Mouse (Mus musculus) myocyte (in vitro differentiated cells): ENCODE data around the gene Lmna. TPM values are rescaled to one million over a fixed set of nuclear protein-coding genes. Genes with fewer than 3 reads are reported as not detected.

ENCODE experiments used
- H3K27me3 ChIP-seq: one replicate; pipeline ENCODE4 v1.6.1; 2011; ENCODE audit not compliant: control insufficient read depth, insufficient read depth, insufficient read length
- H3K36me3 ChIP-seq: one replicate; pipeline ENCODE4 v1.6.1; 2011; ENCODE audit not compliant: control insufficient read depth, insufficient read depth
- H3K4me2 ChIP-seq: one replicate; pipeline ENCODE4 v1.6.1; 2011; ENCODE audit warnings: low read depth, control low read depth
- H3K4me3 ChIP-seq: one replicate; pipeline ENCODE4 v1.5.1; 2011; ENCODE audit warnings: mild to moderate bottlenecking, control low read depth, moderate library complexity
- H3K79me2 ChIP-seq: one replicate; pipeline ENCODE4 v1.6.1; 2011; ENCODE audit not compliant: control insufficient read depth, insufficient read depth
- H3ac ChIP-seq: one replicate; pipeline ENCODE4 v1.6.1; 2011; ENCODE audit not compliant: control insufficient read depth, insufficient read length
- CEBPB ChIP-seq: IDR thresholded peaks from 2 replicates; pipeline ENCODE4 v1.6.1; 2011; ENCODE audit warnings: mild to moderate bottlenecking, moderate library complexity; ENCODE audit not compliant: poor library complexity, insufficient read depth, severe bottlenecking
- MYOD1 ChIP-seq, 3 experiments: IDR thresholded peaks; one replicate each; pipeline ENCODE4 v1.6.1; 2011; ENCODE audit warnings: control low read depth in 2 of 3, low read depth in 2 of 3, mild to moderate bottlenecking in 2 of 3, moderate library complexity in 1 of 3; ENCODE audit not compliant: insufficient read length in 2 of 3, control insufficient read depth in 1 of 3
- MYOG ChIP-seq, 3 experiments: IDR thresholded peaks; one replicate each; pipeline ENCODE4 v1.6.1; 2011; ENCODE audit warnings: control low read depth in 2 of 3, low read depth in 2 of 3, mild to moderate bottlenecking in 2 of 3; ENCODE audit not compliant: insufficient read length in 2 of 3, control insufficient read depth in 1 of 3, insufficient read depth in 1 of 3
- POLR2A ChIP-seq: IDR thresholded peaks from one replicate; pipeline ENCODE4 v1.6.1; 2011; ENCODE audit warnings: low read depth, mild to moderate bottlenecking, control low read depth, moderate library complexity; ENCODE audit not compliant: insufficient read length
- POLR2AphosphoS2 ChIP-seq: IDR thresholded peaks from one replicate; pipeline ENCODE4 v1.6.1; 2011; ENCODE audit warnings: low read depth, control low read depth; ENCODE audit not compliant: insufficient read length
- TCF12 ChIP-seq: IDR thresholded peaks from one replicate; pipeline ENCODE4 v1.6.1; 2011; ENCODE audit warnings: mild to moderate bottlenecking, control low read depth; ENCODE audit not compliant: poor library complexity, insufficient read depth, severe bottlenecking
- polyA plus RNA-seq: library from polyadenylated mRNA; unstranded; fragments of >200 nt; fragmentation: generic; extraction: Trizol; gene quantifications from one replicate; pipeline ENCODE4 v1.2.1, GENCODE M21; 2012; ENCODE audit warnings: missing spikeins

Gene Lmna
- polyA plus RNA-seq, 1 experiment: 954 TPM

DNA sequence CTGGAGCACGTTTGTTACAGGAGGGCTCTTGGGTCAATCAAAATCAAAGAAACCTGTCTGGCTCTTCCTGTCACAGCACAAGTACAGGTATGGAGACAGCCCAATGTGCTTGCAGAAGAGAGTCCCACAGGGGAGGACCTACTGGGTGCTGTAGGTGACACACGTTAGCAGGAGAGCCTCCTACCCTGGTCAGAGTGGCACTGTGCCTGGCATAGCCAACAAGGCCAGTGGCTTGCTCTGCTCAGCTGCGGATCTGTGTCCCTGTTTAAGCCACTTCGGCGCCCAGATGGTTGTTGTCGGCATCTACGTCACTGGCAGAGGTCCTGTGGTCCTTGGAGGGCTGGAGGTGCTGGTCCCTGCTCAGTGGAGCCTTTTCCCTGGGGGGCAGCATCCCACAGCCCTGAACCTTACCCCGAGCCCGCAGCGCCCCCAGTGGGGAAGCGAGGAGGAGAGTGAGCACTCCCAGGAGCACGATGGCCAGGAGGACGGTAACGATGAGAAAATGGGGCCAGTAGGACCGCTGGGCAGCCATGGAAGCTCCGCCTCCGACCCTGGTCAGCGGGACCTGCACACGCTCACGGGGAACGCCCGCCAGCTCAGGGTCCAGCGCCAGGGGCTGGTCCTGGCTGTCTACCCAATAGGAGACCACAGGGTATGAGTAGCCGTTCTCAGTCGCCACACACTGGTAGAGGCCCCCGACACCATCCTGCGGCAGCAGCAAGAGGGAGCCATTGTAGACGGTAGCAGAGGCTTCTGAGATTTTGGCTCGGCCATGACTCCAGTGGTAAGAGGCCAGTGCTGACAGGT, 73.2 kb downstream of the Lmna start:
- TF ChIP-seq CEBPB (no peak), TCF12 (no peak), POLR2A (peak; percentile 38)
- Histone ChIP-seq H3K79me2 (no peaks in the 10 kb centered on the region), H3K27me3 (no peaks in the 10 kb centered on the region), H3K36me3 (no peaks in the 10 kb centered on the region), H3K4me3 (peak overlapping the region; percentile 5), H3K4me2 (peak overlapping the region; percentile 52), H3ac (no peak overlapping the region)

GRCm38 (mm10) chr3:88435515-88435914, 74.2 kb downstream of the Lmna start:
- no peak overlapping the region for H3K4me3 ChIP-seq
- no peaks in the 10 kb centered on the region for H3K36me3 ChIP-seq
- no peaks in the 10 kb centered on the region for H3K79me2 ChIP-seq
- TF ChIP-seq POLR2A (no peak), CEBPB (no peak), POLR2AphosphoS2 (no peak), TCF12 (no peak), MYOD1 (IDR thresholded peaks at IDR 0.05; ENCODE audit: control insufficient read depth in 1 of 3, insufficient read length in 2 of 3, low read depth in 2 of 3) (peak in 1 of 3 experiments; percentile 47), MYOG (IDR thresholded peaks at IDR 0.05; ENCODE audit: control insufficient read depth in 1 of 3, insufficient read depth in 1 of 3, insufficient read length in 2 of 3, low read depth in 2 of 3) (no peak)
- H3K4me2 ChIP-seq: no peak overlapping the region
- no peak overlapping the region for H3ac ChIP-seq
- no peaks in the 10 kb centered on the region for H3K27me3 ChIP-seq

Other genes starting within 250 kb of the Lmna start
- 0.06 TPM for gene Gm38392, start 222.7 kb downstream of the Lmna start, polyA plus RNA-seq
- 2.7 TPM for gene Tsacc, start 213.0 kb downstream of the Lmna start, polyA plus RNA-seq
- gene Cct3, start 212.8 kb downstream of the Lmna start, polyA plus RNA-seq: 409 TPM
- gene Glmp, start 184.9 kb downstream of the Lmna start, polyA plus RNA-seq: 171 TPM
- 2.3 TPM for gene Tmem79, start 173.8 kb downstream of the Lmna start, polyA plus RNA-seq
- gene Smg5, start 173.7 kb downstream of the Lmna start, polyA plus RNA-seq: 53.5 TPM
- not detected for gene Paqr6, start 145.4 kb downstream of the Lmna start, polyA plus RNA-seq
- 0.95 TPM for gene Bglap3, start 137.2 kb downstream of the Lmna start, polyA plus RNA-seq
- 6.6 TPM for gene Bglap2, start 131.3 kb downstream of the Lmna start, polyA plus RNA-seq
- 0.34 TPM for gene Bglap, start 125.5 kb downstream of the Lmna start, polyA plus RNA-seq
- 59.0 TPM for gene Pmf1, start 99.6 kb downstream of the Lmna start, polyA plus RNA-seq
- gene Slc25a44, start 84.8 kb downstream of the Lmna start, polyA plus RNA-seq: 19.3 TPM
- 0.35 TPM for gene Sema4a, start 48.8 kb downstream of the Lmna start, polyA plus RNA-seq
- 8.1 TPM for gene Mex3a, start 22.4 kb upstream of the Lmna start, polyA plus RNA-seq
- gene Rab25, start 38.3 kb upstream of the Lmna start, polyA plus RNA-seq: 0.13 TPM
- gene Lamtor2, start 43.1 kb upstream of the Lmna start, polyA plus RNA-seq: 165 TPM
- 44.9 TPM for gene Ubqln4, start 43.8 kb upstream of the Lmna start, polyA plus RNA-seq
- gene Ssr2, start 65.9 kb upstream of the Lmna start, polyA plus RNA-seq: 294 TPM
- 361 TPM for gene Arhgef2, start 96.0 kb upstream of the Lmna start, polyA plus RNA-seq
- gene Rxfp4, start 143.2 kb upstream of the Lmna start, polyA plus RNA-seq: not detected
- gene Khdc4, start 175.8 kb upstream of the Lmna start, polyA plus RNA-seq: 17.2 TPM
- 62.3 TPM for gene Rit1, start 206.9 kb upstream of the Lmna start, polyA plus RNA-seq